Mouse (Mus musculus) kidney, embryonic 16.5 days (tissue): Measurements from ENCODE around the gene 1700001J03Rik. TPM values are rescaled to one million over a fixed set of nuclear protein-coding genes. Genes with fewer than 3 reads are reported as not detected.
A peak's percentile ranks its signal among the peaks of the same experiment; 100 is the strongest.
"Not testable (repeated sequence)": the region's sequence is repeated elsewhere in the genome, so short reads cannot be mapped to it uniquely, and the experiment has no call there.

Experiments used
- ATAC-seq: fragments of 200-750 bp; cut with Nextera tagmentation; 2 replicates; pipeline ENCODE4 v1.8.0; 2017; ENCODE audit warnings: moderate TSS enrichment; ENCODE audit not compliant: low FRiP score, low TSS enrichment
- H3K27ac ChIP-seq: fragments of 300-500 bp; sonication (generic); 2 replicates; pipeline ENCODE4 v1.5.1; 2014; ENCODE audit warnings: low read length
- H3K27me3 ChIP-seq: fragments of 300-500 bp; sonication (generic); 2 replicates; pipeline ENCODE4 v1.6.1; 2014; ENCODE audit warnings: low read length, control low read depth, mixed read lengths; ENCODE audit not compliant: insufficient read depth
- H3K36me3 ChIP-seq: fragments of 300-500 bp; sonication (generic); 2 replicates; pipeline ENCODE4 v1.6.1; 2014; ENCODE audit warnings: low read length, control low read depth, mixed read lengths; ENCODE audit not compliant: insufficient read depth
- H3K4me1 ChIP-seq: fragments of 300-500 bp; sonication (generic); 2 replicates; pipeline ENCODE4 v1.6.1; 2014; ENCODE audit warnings: low read length, control low read depth, mixed read lengths; ENCODE audit not compliant: insufficient read depth
- H3K4me2 ChIP-seq: fragments of 300-500 bp; sonication (generic); replicated peaks from 2 replicates; pipeline ENCODE4 v1.6.1; 2014; ENCODE audit warnings: low read depth, low read length
- H3K4me3 ChIP-seq: fragments of 300-500 bp; sonication (generic); 2 replicates; pipeline ENCODE4 v1.5.1; 2014; ENCODE audit warnings: mild to moderate bottlenecking, low read length
- H3K9ac ChIP-seq: fragments of 300-500 bp; sonication (generic); replicated peaks from 2 replicates; pipeline ENCODE4 v1.6.1; 2014; ENCODE audit warnings: low read length
- H3K9me3 ChIP-seq: fragments of 300-500 bp; sonication (generic); 2 replicates; pipeline ENCODE4 v1.6.1; 2016; ENCODE audit warnings: low read length, control low read depth
- WGBS: fragments of 180-500 bp; shearing (Covaris S2); extraction: QIAGEN DNeasy Blood & Tissue Kit; methylation state at CpG from one replicate; pipeline ENCODE4 v1.1.7; 2014; 5-methylcytosine and 5-hydroxymethylcytosine counted together
- polyA plus RNA-seq: library from polyadenylated mRNA; unstranded; fragments of >200 nt; fragmentation: Nextera tagmentation; extraction: Ambion mirVana; gene quantifications from 2 replicates; pipeline ENCODE4 v1.2.1, GENCODE M21; 2015

Gene 1700001J03Rik
- polyA plus RNA-seq, 1 experiment from 2014 or later = 0.21 TPM

GRCm38 (mm10) chr5:146190501-146191269 is 5.6 kb upstream of the 1700001J03Rik start:
- Histone ChIP-seq H3K4me2 (no peak overlapping the region), H3K27me3 (no peaks in the 10 kb centered on the region), H3K9ac (no peak overlapping the region), H3K36me3 (no peaks in the 10 kb centered on the region), H3K4me1 (no peaks in the 10 kb centered on the region), H3K27ac (no peak overlapping the region), H3K4me3 (no peak overlapping the region), H3K9me3 (no peaks in the 10 kb centered on the region)
- WGBS = 58% methylated on average over 3 of the region's 3 CpGs
- no peak for ATAC-seq

- no peaks in the 10 kb centered on the region for H3K36me3 ChIP-seq
- H3K4me2 ChIP-seq = no peak overlapping the region
- no peaks in the 10 kb centered on the region for H3K4me1 ChIP-seq
- no peaks in the 10 kb centered on the region for H3K27me3 ChIP-seq
- no peak overlapping the region for H3K27ac ChIP-seq
- WGBS = 55% methylated on average over 4 of the region's 4 CpGs
- no peaks in the 10 kb centered on the region for H3K9me3 ChIP-seq
- no peak overlapping the region for H3K9ac ChIP-seq
- peak; percentile 83 for ATAC-seq
- H3K4me3 ChIP-seq = no peak overlapping the region
These were observed 5.0 kb upstream of the 1700001J03Rik start for GRCm38 (mm10) chr5:146190093-146190492.

- 90% methylated on average over 7 of the region's 7 CpGs for WGBS
- Histone ChIP-seq H3K9ac (no peak overlapping the region), H3K4me1 (no peaks in the 10 kb centered on the region), H3K27me3 (no peaks in the 10 kb centered on the region), H3K4me2 (no peak overlapping the region), H3K4me3 (no peak overlapping the region), H3K36me3 (no peaks in the 10 kb centered on the region), H3K9me3 (no peaks in the 10 kb centered on the region), H3K27ac (no peak overlapping the region)
- ATAC-seq = no peak
These were observed 3.6 kb upstream of the 1700001J03Rik start for GRCm38 (mm10) chr5:146188712-146189111.

GRCm38 (mm10) chr5:146188144-146188543 is 3.0 kb upstream of the 1700001J03Rik start:
- Histone ChIP-seq H3K9ac (no peak overlapping the region), H3K4me3 (no peak overlapping the region), H3K36me3 (no peaks in the 10 kb centered on the region), H3K9me3 (no peaks in the 10 kb centered on the region), H3K4me2 (no peak overlapping the region), H3K27ac (no peak overlapping the region), H3K27me3 (no peaks in the 10 kb centered on the region), H3K4me1 (no peaks in the 10 kb centered on the region)
- no peak; the same call in 1 of the 2 replicates for ATAC-seq
- WGBS = 91% methylated on average over 1 of the region's 1 CpGs

GRCm38 (mm10) chr5:146187441-146187840 is 2.3 kb upstream of the 1700001J03Rik start:
- H3K9me3 ChIP-seq, H3K27ac ChIP-seq, H3K36me3 ChIP-seq, ATAC-seq, H3K4me1 ChIP-seq, H3K27me3 ChIP-seq, H3K4me2 ChIP-seq, H3K9ac ChIP-seq, H3K4me3 ChIP-seq: not testable (repeated sequence)
- WGBS = 14% methylated on average over 5 of the region's 5 CpGs

GRCm38 (mm10) chr5:146172744-146173143 is 12.4 kb downstream of the 1700001J03Rik start:
- WGBS = 59% methylated on average over 4 of the region's 4 CpGs
- H3K27ac ChIP-seq, H3K4me3 ChIP-seq, H3K4me2 ChIP-seq, ATAC-seq, H3K9ac ChIP-seq, H3K27me3 ChIP-seq, H3K4me1 ChIP-seq, H3K9me3 ChIP-seq, H3K36me3 ChIP-seq: not testable (repeated sequence)

- 84% methylated on average over 2 of the region's 2 CpGs for WGBS
- H3K4me2 ChIP-seq, H3K9ac ChIP-seq, H3K9me3 ChIP-seq, H3K4me3 ChIP-seq, ATAC-seq, H3K36me3 ChIP-seq, H3K27ac ChIP-seq, H3K27me3 ChIP-seq, H3K4me1 ChIP-seq: not testable (repeated sequence)
These were observed 14.5 kb downstream of the 1700001J03Rik start, which contains the start of gene Gm6309 for GRCm38 (mm10) chr5:146170621-146171020. Gene Gm6309 (minus strand): TSS chr5:146170721.

- not testable (repeated sequence) for H3K4me2 ChIP-seq, H3K4me1 ChIP-seq, H3K27ac ChIP-seq, H3K9me3 ChIP-seq, H3K27me3 ChIP-seq, H3K4me3 ChIP-seq, H3K9ac ChIP-seq, ATAC-seq, H3K36me3 ChIP-seq
- 92% methylated on average over 3 of the region's 3 CpGs for WGBS
These were observed 24.7 kb downstream of the 1700001J03Rik start, which contains the start of gene Gm5565 for GRCm38 (mm10) chr5:146160439-146160838. Gene Gm5565 (minus strand): TSS chr5:146160539.

GRCm38 (mm10) chr5:146158326-146158725 is 26.8 kb downstream of the 1700001J03Rik start:
- not testable (repeated sequence) for H3K4me1 ChIP-seq, H3K4me2 ChIP-seq, H3K27ac ChIP-seq, H3K36me3 ChIP-seq, H3K27me3 ChIP-seq, ATAC-seq, H3K9me3 ChIP-seq, H3K4me3 ChIP-seq, H3K9ac ChIP-seq
- 92% methylated on average over 4 of the region's 4 CpGs for WGBS

- 69% methylated on average over 3 of the region's 3 CpGs for WGBS
- H3K9me3 ChIP-seq = peaks cover 2% of the 10 kb centered on the region; the same call in 1 of the 2 replicates
- H3K4me3 ChIP-seq = no peak overlapping the region
- no peaks in the 10 kb centered on the region for H3K27me3 ChIP-seq
- no peak overlapping the region for H3K4me2 ChIP-seq
- H3K27ac ChIP-seq = no peak overlapping the region
- ATAC-seq = no peak
- no peaks in the 10 kb centered on the region for H3K4me1 ChIP-seq
- H3K36me3 ChIP-seq = no peaks in the 10 kb centered on the region
- H3K9ac ChIP-seq = no peak overlapping the region
These were observed 34.6 kb downstream of the 1700001J03Rik start for GRCm38 (mm10) chr5:146150454-146150853.
